Mouse (Mus musculus): Measurements from ENCODE around the gene Cers3. TPM values are rescaled to one million over a fixed set of nuclear protein-coding genes. Genes with fewer than 3 reads are reported as not detected.

Cers3 gene
- 0.29 and 0.36 TPM in 2 replicates for polyA plus RNA-seq (2015; fragmentation: Nextera tagmentation; extraction: Ambion mirVana)

DNA sequence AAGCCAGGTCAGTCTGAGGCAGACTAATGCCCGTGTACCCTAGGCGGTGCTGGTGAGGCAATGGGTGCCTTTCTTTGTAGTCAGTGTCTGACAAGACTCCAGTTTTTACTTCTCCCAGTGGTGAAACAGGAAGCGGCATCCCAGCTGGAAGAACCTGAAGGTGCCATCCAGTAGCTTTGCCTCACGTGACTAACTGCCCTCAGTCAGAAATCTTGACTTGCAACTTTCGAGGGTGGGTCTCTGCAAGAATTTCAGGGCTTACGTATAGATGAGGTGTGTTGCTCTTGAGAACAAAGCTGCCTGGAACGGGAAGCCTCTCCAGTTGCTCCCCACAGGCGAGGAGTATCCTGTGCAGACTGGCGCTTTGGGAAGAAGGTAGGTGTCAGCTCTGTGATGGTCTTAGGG, at the start of gene Cers3:
Cers3 (plus strand) TSS at position 128 of the 405 bp plus-strand sequence.
- ATAC-seq (ENCODE audit: low FRiP score), result no peak
- WGBS, result 81% methylated on average over 9 of the region's 9 CpGs
- H3K27me3 ChIP-seq, result no peaks in the 10 kb centered on the region

DNA sequence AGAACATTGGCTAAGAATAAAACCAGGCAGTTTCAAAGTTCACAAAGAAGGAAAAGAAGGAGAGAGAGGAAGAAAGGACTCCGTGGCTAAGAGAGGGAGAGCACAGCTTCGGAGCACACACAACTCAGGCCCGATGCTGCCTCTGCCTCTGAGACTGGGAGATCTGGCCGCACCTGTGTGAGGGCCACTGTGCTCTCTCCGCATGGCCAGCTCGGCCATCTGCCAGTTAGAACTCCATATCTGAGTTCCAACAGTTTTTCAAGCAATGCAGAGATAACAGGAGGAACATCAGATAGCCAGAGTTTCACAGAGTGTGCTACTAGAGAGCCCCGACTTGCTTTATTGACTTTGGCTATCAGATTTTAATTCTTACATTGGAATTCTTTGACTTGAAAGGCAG, 48.8 kb upstream of the Cers3 start:
- no peaks in the 10 kb centered on the region for H3K27me3 ChIP-seq
- H3K36me3 ChIP-seq, result peaks cover 28% of the 10 kb centered on the region
- peaks cover 4% of the 10 kb centered on the region for H3K4me1 ChIP-seq (replicated peaks)
- H3K27ac ChIP-seq, result no peak overlapping the region
- no peak for ATAC-seq (ENCODE audit: low FRiP score)
- 79% methylated on average over 7 of the region's 7 CpGs for WGBS
- no peak overlapping the region for H3K9ac ChIP-seq
- H3K9me3 ChIP-seq, result no peaks in the 10 kb centered on the region
- no peak overlapping the region for H3K4me3 ChIP-seq
- H3K4me2 ChIP-seq, result no peak overlapping the region

More for the DNA sequence above, at the start of gene Cers3:
- Histone ChIP-seq H3K9me3 (no peaks in the 10 kb centered on the region), H3K4me2 (no peak within 1 kb of the TSS), H3K4me1 (replicated peaks) (no peaks in the 10 kb centered on the region; the same call in 1 of the 2 replicates), H3K4me3 (no peak within 1 kb of the TSS), H3K36me3 (no peaks in the 10 kb centered on the region), H3K27ac (no peak within 1 kb of the TSS), H3K9ac (no peak within 1 kb of the TSS)

DNA sequence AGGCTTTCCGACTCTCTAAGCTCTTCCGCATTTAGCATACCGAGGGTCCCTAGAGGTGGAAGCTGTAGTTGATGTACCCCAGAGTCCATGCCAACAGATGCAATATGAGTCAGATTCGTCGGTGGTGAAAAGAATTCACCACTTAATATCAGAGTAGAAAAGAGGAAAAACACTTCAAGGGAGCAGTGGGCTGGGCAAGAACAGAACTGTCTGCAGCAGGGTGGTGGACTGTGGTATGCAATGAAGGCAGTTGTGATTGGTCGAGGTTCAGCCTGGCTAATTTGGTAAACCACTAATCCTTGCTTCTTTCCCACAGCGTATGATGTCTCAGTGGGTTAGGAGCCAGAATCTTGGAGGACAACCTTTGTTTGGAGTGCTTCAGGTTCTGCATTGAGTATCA, 40.6 kb upstream of the Cers3 start:
- Histone ChIP-seq H3K9ac (no peak overlapping the region), H3K27ac (no peak overlapping the region), H3K4me3 (no peak overlapping the region), H3K4me1 (replicated peaks) (no peaks in the 10 kb centered on the region), H3K36me3 (peaks cover 71% of the 10 kb centered on the region), H3K4me2 (no peak overlapping the region), H3K9me3 (no peaks in the 10 kb centered on the region), H3K27me3 (no peaks in the 10 kb centered on the region)
- WGBS, result 95% methylated on average over 7 of the region's 7 CpGs
- no peak for ATAC-seq (ENCODE audit: low FRiP score)

DNA sequence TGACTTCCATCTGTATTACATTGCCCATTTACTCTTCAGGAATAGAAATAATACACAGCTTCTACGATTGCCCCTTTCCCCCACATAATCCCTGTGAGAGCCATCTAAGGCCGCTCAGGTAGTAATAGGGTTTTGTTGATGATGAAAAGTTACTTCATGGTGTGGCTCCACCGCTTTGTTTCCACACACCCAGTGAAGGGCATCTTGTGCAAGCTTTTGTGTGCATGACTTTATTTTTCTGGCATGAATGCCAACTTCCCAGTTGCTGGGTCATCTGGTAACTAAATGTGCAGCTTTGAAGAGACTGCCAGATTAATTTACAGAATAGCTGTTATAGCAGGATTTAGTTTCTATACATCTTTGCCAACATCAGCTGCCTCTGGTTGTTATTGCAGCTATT, 38.7 kb upstream of the Cers3 start:
- no peak for ATAC-seq (ENCODE audit: low FRiP score)
- Histone ChIP-seq H3K36me3 (peaks cover 66% of the 10 kb centered on the region), H3K4me2 (no peak overlapping the region), H3K9me3 (no peaks in the 10 kb centered on the region), H3K4me1 (replicated peaks) (no peaks in the 10 kb centered on the region), H3K27me3 (no peaks in the 10 kb centered on the region), H3K4me3 (no peak overlapping the region), H3K27ac (no peak overlapping the region), H3K9ac (no peak overlapping the region)
- 97% methylated on average over 3 of the region's 3 CpGs for WGBS

DNA sequence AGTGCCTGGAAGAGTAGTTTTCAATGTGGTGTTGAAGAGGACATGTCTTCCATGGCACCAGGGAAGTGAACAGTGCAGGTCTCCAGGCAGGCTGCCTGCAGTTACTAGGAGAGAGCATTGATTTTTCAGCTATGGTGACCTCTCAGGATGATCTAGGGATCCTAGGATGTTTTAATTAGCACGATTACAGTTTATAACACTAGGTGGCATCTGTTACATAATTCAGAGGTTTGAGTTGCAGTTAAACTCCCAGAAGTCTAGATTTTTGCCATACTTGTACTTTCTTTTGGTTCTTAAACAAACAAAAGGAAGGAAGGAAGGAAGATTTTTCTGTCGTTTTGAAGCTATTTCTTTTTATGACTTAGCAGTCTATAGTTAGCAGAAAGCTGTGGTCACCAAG, 32.1 kb upstream of the Cers3 start:
- H3K27me3 ChIP-seq, result no peaks in the 10 kb centered on the region
- H3K27ac ChIP-seq, result no peak overlapping the region
- no peak overlapping the region for H3K4me3 ChIP-seq
- H3K9me3 ChIP-seq, result no peaks in the 10 kb centered on the region
- peaks cover 64% of the 10 kb centered on the region for H3K36me3 ChIP-seq
- 66% methylated on average over 2 of the region's 2 CpGs for WGBS
- H3K4me2 ChIP-seq, result no peak overlapping the region
- no peaks in the 10 kb centered on the region for H3K4me1 ChIP-seq (replicated peaks)
- H3K9ac ChIP-seq, result no peak overlapping the region
- no peak for ATAC-seq (ENCODE audit: low FRiP score)

DNA sequence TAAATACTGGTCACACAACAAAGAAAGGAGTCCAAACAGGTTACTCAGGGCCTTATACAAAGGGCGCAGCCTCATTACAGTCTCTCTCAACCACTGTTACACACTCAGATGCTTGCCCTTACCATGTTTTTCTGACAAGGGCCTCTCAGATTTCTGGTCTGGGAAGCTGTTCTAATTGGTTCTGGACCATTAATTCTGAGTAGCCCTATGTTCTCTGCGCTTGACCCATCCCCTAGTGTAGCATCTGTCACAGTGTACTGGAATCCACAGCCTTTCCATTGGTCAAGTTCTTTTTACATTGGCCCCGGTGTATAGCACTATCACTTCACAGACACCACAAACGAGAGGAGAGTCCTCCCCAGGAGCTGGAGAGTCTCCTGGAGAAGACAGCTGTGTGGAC, 18.8 kb upstream of the Cers3 start:
- Histone ChIP-seq H3K36me3 (peaks cover 9% of the 10 kb centered on the region), H3K4me1 (replicated peaks) (no peaks in the 10 kb centered on the region), H3K27me3 (no peaks in the 10 kb centered on the region), H3K9me3 (no peaks in the 10 kb centered on the region), H3K4me3 (no peak overlapping the region), H3K27ac (no peak overlapping the region), H3K4me2 (no peak overlapping the region), H3K9ac (no peak overlapping the region)
- no peak for ATAC-seq (ENCODE audit: low FRiP score)
- 71% methylated on average over 4 of the region's 4 CpGs for WGBS

DNA sequence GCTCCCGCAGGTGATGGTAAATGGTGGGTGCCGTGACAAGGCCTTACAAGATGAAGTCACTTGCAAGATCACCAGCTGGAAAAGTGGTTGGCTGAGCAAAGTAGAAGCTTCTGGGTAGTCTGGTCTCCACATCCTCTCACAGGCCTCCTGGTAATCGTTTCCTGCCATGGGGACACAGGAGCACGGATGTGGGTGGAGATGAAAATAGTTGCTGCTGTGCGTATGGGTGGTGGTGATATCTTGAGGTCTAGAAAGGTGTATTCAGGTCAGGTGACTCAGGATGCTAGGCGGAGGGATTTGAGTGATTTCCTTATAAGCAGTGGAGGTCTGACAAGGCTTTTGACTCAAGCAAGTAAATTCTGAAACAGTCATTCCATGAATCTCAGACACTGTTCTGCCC, 18.4 kb upstream of the Cers3 start:
- Histone ChIP-seq H3K9me3 (no peaks in the 10 kb centered on the region), H3K27ac (no peak overlapping the region), H3K27me3 (no peaks in the 10 kb centered on the region), H3K4me3 (no peak overlapping the region), H3K9ac (no peak overlapping the region), H3K4me1 (replicated peaks) (no peaks in the 10 kb centered on the region), H3K36me3 (peaks cover 9% of the 10 kb centered on the region), H3K4me2 (no peak overlapping the region)
- ATAC-seq (ENCODE audit: low FRiP score), result no peak
- 89% methylated on average over 6 of the region's 6 CpGs for WGBS

DNA sequence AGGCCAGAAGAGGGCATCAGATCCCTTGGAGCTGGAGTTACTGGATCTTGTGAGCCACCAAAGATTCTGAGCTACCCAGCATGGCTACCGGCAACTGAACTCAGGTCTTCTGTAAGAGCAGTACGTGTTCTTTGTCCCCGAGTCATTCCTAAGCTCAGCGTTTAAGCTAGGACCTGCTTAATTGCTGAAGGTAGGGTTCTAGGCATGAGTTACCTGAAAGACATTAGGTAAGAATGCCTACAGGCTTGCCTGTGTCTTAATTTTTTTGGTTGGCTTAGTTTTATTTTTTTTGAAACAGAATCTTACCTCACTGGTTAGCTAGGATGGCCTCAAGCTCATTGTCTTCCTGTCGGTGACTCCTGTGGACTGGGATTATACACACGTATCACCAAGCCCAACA, 15.2 kb upstream of the Cers3 start:
- WGBS, result 93% methylated on average over 6 of the region's 6 CpGs

DNA sequence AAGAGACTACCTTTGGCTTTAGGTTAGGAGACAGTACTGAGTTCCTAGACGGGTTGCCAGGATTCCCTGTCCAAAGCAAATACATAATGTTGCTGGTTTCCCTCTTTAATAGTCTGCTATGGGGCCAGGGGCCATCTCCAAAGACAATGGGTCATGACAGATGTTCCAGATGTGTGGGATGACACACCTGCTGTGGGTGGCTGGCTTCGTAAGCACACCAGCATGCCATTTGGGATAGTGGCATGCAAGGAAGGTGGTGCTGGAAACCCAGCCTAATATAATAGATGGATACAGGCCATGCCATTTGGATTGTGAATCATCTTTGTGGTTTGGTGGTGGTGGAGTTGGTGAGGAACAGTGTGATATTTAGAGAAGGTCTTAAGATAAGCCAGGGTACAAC, 14.1 kb upstream of the Cers3 start:
- Histone ChIP-seq H3K4me1 (replicated peaks) (no peaks in the 10 kb centered on the region), H3K9me3 (no peaks in the 10 kb centered on the region), H3K27me3 (no peaks in the 10 kb centered on the region), H3K4me2 (no peak overlapping the region), H3K36me3 (no peaks in the 10 kb centered on the region), H3K9ac (no peak overlapping the region), H3K27ac (no peak overlapping the region), H3K4me3 (no peak overlapping the region)
- 81% methylated on average over 2 of the region's 2 CpGs for WGBS
- ATAC-seq (ENCODE audit: low FRiP score), result no peak

More for the DNA sequence above, 15.2 kb upstream of the Cers3 start:
- Histone ChIP-seq H3K4me1 (replicated peaks) (no peaks in the 10 kb centered on the region), H3K27ac (no peak overlapping the region), H3K9ac (no peak overlapping the region), H3K9me3 (no peaks in the 10 kb centered on the region), H3K4me3 (no peak overlapping the region), H3K27me3 (no peaks in the 10 kb centered on the region), H3K4me2 (no peak overlapping the region), H3K36me3 (no peaks in the 10 kb centered on the region)
- no peak for ATAC-seq (ENCODE audit: low FRiP score)

DNA sequence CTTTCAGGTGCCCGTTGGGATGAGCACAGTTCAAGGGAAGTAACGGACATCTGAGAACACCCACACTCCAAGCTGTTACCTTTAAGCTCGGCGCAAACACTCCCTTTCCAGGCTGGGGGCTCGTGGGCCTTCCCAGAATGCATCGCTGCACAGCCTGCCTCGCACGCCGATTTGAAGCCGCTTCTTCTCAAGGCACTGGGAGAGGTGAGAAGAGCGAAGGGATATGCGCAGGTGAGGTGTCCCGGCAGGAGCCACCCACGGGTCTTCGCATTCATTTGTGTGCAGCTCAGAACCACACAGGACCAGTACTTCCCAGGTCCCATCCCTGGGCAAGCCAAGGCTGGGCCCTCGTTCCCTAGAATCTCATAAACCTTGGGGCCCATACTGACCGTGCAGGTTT, 9.9 kb upstream of the Cers3 start:
- WGBS, result 95% methylated on average over 17 of the region's 17 CpGs
- Histone ChIP-seq H3K4me1 (replicated peaks) (no peaks in the 10 kb centered on the region), H3K9me3 (no peaks in the 10 kb centered on the region), H3K27me3 (no peaks in the 10 kb centered on the region), H3K9ac (no peak overlapping the region), H3K27ac (no peak overlapping the region), H3K4me3 (no peak overlapping the region), H3K36me3 (no peaks in the 10 kb centered on the region), H3K4me2 (no peak overlapping the region)
- ATAC-seq (ENCODE audit: low FRiP score), result no peak

DNA sequence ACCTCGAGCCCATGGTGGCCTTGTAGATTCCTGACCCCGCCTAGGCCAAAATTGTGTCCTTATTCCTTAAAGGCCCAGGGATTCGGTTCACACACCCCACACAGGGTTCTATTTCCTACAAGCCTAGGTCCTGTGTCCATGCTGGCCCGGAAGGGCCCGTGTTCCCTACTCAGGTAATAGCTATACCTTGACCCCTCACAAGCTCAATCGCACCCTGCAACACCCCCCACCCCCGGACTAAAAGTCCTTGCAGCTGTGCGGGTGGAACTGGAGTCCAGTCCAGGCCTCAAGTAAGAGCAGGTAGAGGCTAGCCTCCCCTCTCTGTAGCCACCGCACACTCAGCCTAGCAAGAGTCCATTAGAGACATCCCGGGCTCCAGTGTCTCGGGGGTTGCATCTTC, 9.4 kb upstream of the Cers3 start:
- H3K9ac ChIP-seq, result no peak overlapping the region
- no peak overlapping the region for H3K4me3 ChIP-seq
- no peaks in the 10 kb centered on the region for H3K9me3 ChIP-seq
- 94% methylated on average over 11 of the region's 11 CpGs for WGBS
- ATAC-seq (ENCODE audit: low FRiP score), result no peak
- H3K36me3 ChIP-seq, result no peaks in the 10 kb centered on the region
- H3K27me3 ChIP-seq, result no peaks in the 10 kb centered on the region
- no peaks in the 10 kb centered on the region for H3K4me1 ChIP-seq (replicated peaks)
- no peak overlapping the region for H3K4me2 ChIP-seq
- H3K27ac ChIP-seq, result no peak overlapping the region

DNA sequence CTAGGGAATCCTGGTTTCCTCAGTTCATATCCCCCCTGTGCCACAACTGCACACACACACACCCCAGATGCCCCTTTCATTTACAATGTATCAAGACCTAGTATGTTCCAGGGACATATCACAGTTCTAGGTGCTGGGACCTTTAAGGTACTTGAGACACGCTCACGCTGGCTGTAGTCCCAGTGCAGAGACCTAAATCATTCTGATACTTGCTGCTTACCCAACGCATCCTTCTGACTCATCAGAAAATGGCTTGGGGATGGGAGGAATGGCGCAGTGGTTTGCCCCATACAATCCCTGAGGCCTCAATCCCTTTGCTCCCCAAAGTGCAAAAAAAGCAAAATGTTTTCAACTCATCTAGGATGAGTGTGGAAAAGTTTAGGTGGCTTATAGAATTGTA, 8.8 kb upstream of the Cers3 start:
- Histone ChIP-seq H3K9ac (no peak overlapping the region), H3K4me1 (replicated peaks) (no peaks in the 10 kb centered on the region), H3K9me3 (no peaks in the 10 kb centered on the region), H3K4me3 (no peak overlapping the region), H3K36me3 (no peaks in the 10 kb centered on the region), H3K27ac (no peak overlapping the region), H3K4me2 (no peak overlapping the region), H3K27me3 (no peaks in the 10 kb centered on the region)
- no peak for ATAC-seq (ENCODE audit: low FRiP score)
- 100% methylated on average over 4 of the region's 4 CpGs for WGBS

DNA sequence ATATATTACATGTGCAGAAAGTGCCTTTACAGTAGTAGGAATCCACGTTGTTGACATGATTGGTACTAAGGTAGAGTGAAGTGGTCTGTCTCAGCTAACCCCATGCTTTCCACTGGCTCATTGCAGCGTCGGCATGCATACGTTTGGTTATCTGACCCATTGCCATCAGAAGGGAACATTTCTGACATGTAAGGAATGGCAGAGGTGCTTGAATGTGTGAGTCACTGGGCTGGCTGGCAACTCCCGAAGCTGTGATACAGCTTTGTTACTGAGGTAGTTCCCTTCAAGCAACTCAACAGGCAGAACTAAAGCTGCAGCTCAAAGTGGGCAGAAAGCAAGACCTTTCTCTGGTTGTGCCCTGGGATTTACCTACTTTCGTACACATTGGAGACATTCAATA, 8.3 kb upstream of the Cers3 start:
- Histone ChIP-seq H3K27ac (no peak overlapping the region), H3K4me3 (no peak overlapping the region), H3K4me2 (no peak overlapping the region), H3K9me3 (no peaks in the 10 kb centered on the region), H3K4me1 (replicated peaks) (no peaks in the 10 kb centered on the region), H3K9ac (no peak overlapping the region), H3K36me3 (no peaks in the 10 kb centered on the region), H3K27me3 (no peaks in the 10 kb centered on the region)
- WGBS, result 93% methylated on average over 6 of the region's 6 CpGs
- ATAC-seq (ENCODE audit: low FRiP score), result no peak

DNA sequence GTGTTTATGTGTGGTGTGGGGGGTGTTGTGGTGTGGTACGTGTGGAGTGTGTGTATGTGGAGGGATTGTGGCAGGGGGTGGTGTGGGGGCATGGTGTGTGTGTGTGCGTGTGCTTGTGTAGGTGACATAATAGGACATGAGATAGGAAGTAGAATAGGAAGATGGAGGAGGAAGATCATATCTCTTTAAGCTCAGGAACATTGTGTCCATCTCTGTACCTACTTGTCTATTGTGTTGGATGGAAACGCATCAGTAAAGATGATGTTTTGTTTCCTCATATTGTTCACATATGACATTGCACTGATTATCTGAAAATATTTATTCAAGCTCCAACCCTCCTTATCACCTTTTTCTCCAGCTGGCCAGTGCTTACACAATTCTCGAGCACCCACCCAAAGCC, 5.9 kb upstream of the Cers3 start:
- no peak for ATAC-seq (ENCODE audit: low FRiP score)
- H3K36me3 ChIP-seq, result no peaks in the 10 kb centered on the region
- 95% methylated on average over 4 of the region's 4 CpGs for WGBS
- no peak overlapping the region for H3K27ac ChIP-seq
- no peak overlapping the region for H3K4me2 ChIP-seq
- no peaks in the 10 kb centered on the region for H3K9me3 ChIP-seq
- H3K27me3 ChIP-seq, result no peaks in the 10 kb centered on the region
- no peak overlapping the region for H3K4me3 ChIP-seq
- no peak overlapping the region for H3K9ac ChIP-seq
- no peaks in the 10 kb centered on the region; the same call in 1 of the 2 replicates for H3K4me1 ChIP-seq (replicated peaks)
